8 mouse cellular contexts compared by ENCODE assay signal in the genomic region with DNA sequence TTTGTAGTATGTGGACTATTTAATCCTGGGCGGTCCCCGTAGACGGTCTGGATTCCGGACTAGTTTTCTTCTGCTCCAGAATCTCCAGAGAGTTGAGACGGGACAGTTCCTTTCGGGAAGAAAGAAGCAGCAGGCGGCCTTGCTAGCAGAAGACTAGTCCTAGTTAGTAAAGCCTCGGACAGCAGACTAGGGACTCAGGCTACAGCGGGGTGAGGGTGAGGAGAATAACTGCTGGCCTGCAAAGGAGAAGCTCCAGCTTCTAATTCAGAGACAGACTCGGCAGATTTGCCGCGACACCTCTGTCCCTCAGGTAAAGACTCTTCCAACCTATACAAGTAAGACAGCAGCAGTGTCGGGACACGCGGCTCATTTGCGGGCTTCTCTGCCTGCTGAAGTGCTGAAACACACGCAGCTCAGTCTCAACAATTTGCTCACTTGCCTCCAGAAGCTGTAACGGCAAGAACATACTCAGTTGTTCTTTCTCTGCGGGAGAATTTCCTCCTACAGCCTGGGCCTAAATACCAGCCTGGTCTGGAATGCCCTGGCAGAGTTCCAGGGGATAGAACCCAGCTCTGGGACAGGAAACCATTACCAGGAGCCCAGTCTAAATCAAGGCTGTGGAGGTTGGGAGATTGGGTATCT. TPM values are rescaled to one million over a fixed set of nuclear protein-coding genes. Genes with fewer than 3 reads are reported as not detected.
DNase-seq lines count a peak whose midpoint lies in the region; ATAC-seq and TF ChIP-seq lines count a peak whose summit lies in the region.

No protein-coding gene starts in this region.

- no peak overlapping the region for H3K9ac ChIP-seq in hindbrain, embryonic 11.5 days (ENCODE audit: low read depth, low read length)
- H3K9ac ChIP-seq in liver, postnatal 0 days (replicated peaks): no peak overlapping the region

- WGBS in cerebellum, adult 2 months: 7% methylated on average over 19 of the region's 19 CpGs
- WGBS in hindbrain, embryonic 11.5 days: 0% methylated on average over 19 of the region's 19 CpGs
- WGBS in liver, postnatal 0 days (ENCODE audit: insufficient replicate concordance): 2% methylated on average over 19 of the region's 19 CpGs

- no peak for TF ChIP-seq CTCF in cerebellum, adult 2 months (IDR thresholded peaks at IDR 0.05; ENCODE audit: borderline replicate concordance, insufficient read depth, low read depth, low read length)
- no peak for TF ChIP-seq CTCF in liver, postnatal 0 days (IDR thresholded peaks at IDR 0.05; ENCODE audit: low read depth)

- no peak for TF ChIP-seq EP300 in liver, postnatal 0 days (IDR thresholded peaks at IDR 0.05; ENCODE audit: low read depth)

- no peaks in the 10 kb centered on the region for H3K9me3 ChIP-seq in hindbrain, embryonic 11.5 days (ENCODE audit: control insufficient read depth, low read length)
- no peaks in the 10 kb centered on the region for H3K9me3 ChIP-seq in liver, postnatal 0 days (ENCODE audit: low read length)

- H3K36me3 ChIP-seq in hindbrain, embryonic 11.5 days (ENCODE audit: control insufficient read depth, insufficient read depth, low read length): no peaks in the 10 kb centered on the region
- H3K36me3 ChIP-seq in liver, postnatal 0 days (replicated peaks; ENCODE audit: insufficient read depth, low read length): no peaks in the 10 kb centered on the region

- no peak overlapping the region for H3K27ac ChIP-seq in cerebellum, adult 2 months (ENCODE audit: insufficient read depth, low read length)
- no peak overlapping the region for H3K27ac ChIP-seq in hindbrain, embryonic 11.5 days (ENCODE audit: low read depth, low read length)
- H3K27ac ChIP-seq in liver, postnatal 0 days (ENCODE audit: low read depth): no peak overlapping the region

- peak overlapping the region; percentile 55 for H3K4me2 ChIP-seq in hindbrain, embryonic 11.5 days (replicated peaks; ENCODE audit: low read depth, low read length)
- H3K4me2 ChIP-seq in liver, postnatal 0 days (ENCODE audit: low read depth, low read length): peak overlapping the region; percentile 72

- TF ChIP-seq POLR2A in cerebellum, adult 2 months (IDR thresholded peaks at IDR 0.05; ENCODE audit: borderline replicate concordance, insufficient read depth, low read length): no peak

- peak; percentile 20; the same call in 1 of the 2 replicates for ATAC-seq in hindbrain, embryonic 11.5 days (ENCODE audit: low FRiP score)
- ATAC-seq in liver, postnatal 0 days: no peak

- peak overlapping the region; percentile 4 for H3K4me3 ChIP-seq in cerebellum, adult 2 months (replicated peaks; ENCODE audit: insufficient read depth, low read depth, low read length)
- H3K4me3 ChIP-seq in hindbrain, embryonic 11.5 days (ENCODE audit: low read depth, low read length): peak overlapping the region; percentile 37
- H3K4me3 ChIP-seq in liver, postnatal 0 days (ENCODE audit: low read depth, low read length): peak overlapping the region; percentile 39

- H3K27me3 ChIP-seq in cerebellum, adult 2 months (ENCODE audit: control insufficient read depth, insufficient read depth, low read length): no peaks in the 10 kb centered on the region; the same call in 1 of the 2 replicates
- H3K27me3 ChIP-seq in hindbrain, embryonic 11.5 days (ENCODE audit: control insufficient read depth, insufficient read depth, low read length): peaks cover 7% of the 10 kb centered on the region; the same call in 1 of the 2 replicates
- H3K27me3 ChIP-seq in liver, postnatal 0 days (ENCODE audit: insufficient read depth, low read length): 0 out of 2 replicates have a peak, but pooled peaks cover 9% of the 10 kb centered on the region

- H3K4me1 ChIP-seq in cerebellum, adult 2 months (ENCODE audit: control insufficient read depth, insufficient read depth, low read length): no peaks in the 10 kb centered on the region
- H3K4me1 ChIP-seq in hindbrain, embryonic 11.5 days (replicated peaks; ENCODE audit: control insufficient read depth, insufficient read depth, low read length): peaks cover 3% of the 10 kb centered on the region
- peaks cover 12% of the 10 kb centered on the region; the same call in 1 of the 2 replicates for H3K4me1 ChIP-seq in liver, postnatal 0 days (ENCODE audit: insufficient read depth)

- DNase-seq in cerebellum, adult 2 months: no peak
- no peak for DNase-seq in cerebellum, postnatal 36 days
- DNase-seq in ZHBTc4 (ENCODE audit: low read depth, low spot score): peak; percentile 56
- DNase-seq in hindbrain, embryonic 11.5 days (ENCODE audit: low spot score): peak; percentile 49
- DNase-seq in liver, postnatal 0 days: no peak
- DNase-seq in ovary, postnatal 36 days (ENCODE audit: low spot score): no peak
- no peak for DNase-seq in frontal cortex, postnatal 25 days (ENCODE audit: low spot score in 2 of 2)
- no peak for DNase-seq in B cell, adult 2 months

RNA-seq across cellular contexts. Expression of gene Vmn1r223, which starts 39.9 kb away (rescaled TPM):
- polyA plus RNA-seq in cerebellum, adult 2 months (2012; rRNA removed): not detected in 2 replicates
- not detected in 2 replicates for polyA plus RNA-seq in hindbrain, embryonic 11.5 days (2014; fragmentation: Nextera tagmentation; extraction: Ambion mirVana)
- polyA plus RNA-seq in liver, postnatal 0 days (2015; fragmentation: Nextera tagmentation; extraction: Ambion mirVana): not detected in 2 replicates

RNA-seq across cellular contexts. Expression of gene Vmn1r222, which starts 51.1 kb away (rescaled TPM):
- not detected in 2 replicates for polyA plus RNA-seq in cerebellum, adult 2 months (2012; rRNA removed)
- not detected in 2 replicates for polyA plus RNA-seq in hindbrain, embryonic 11.5 days (2014; fragmentation: Nextera tagmentation; extraction: Ambion mirVana)
- polyA plus RNA-seq in liver, postnatal 0 days (2015; fragmentation: Nextera tagmentation; extraction: Ambion mirVana): not detected in 2 replicates

Comparison
In these comparisons a context has a peak if more than half of its experiments do, and no peak if none do; other contexts are left out.
1. DNase-seq: peak in ZHBTc4 (single experiment) and hindbrain, embryonic 11.5 days (single experiment); none in cerebellum, adult 2 months (0 of 2), cerebellum, postnatal 36 days (0 of 2), liver, postnatal 0 days (single experiment), ovary, postnatal 36 days (single experiment), frontal cortex, postnatal 25 days (0 of 2) and B cell, adult 2 months (0 of 2).
2. Peak in every context shown above with its lines, with median percentiles within 50 percentile points of each other: H3K4me3 ChIP-seq.